Mouse (Mus musculus) kidney, embryonic 15.5 days (tissue): ENCODE data around the gene Dgki. TPM values are rescaled to one million over a fixed set of nuclear protein-coding genes. Genes with fewer than 3 reads are reported as not detected.

ENCODE experiments used
- ATAC-seq: fragments of 200-750 bp; cut with Nextera tagmentation; replicated peaks from 2 replicates; pipeline ENCODE4 v1.8.0; 2017; ENCODE audit warnings: moderate TSS enrichment; ENCODE audit not compliant: low FRiP score
- H3K27ac ChIP-seq: fragments of 300-500 bp; sonication (generic); 2 replicates; pipeline ENCODE4 v1.5.1; 2015; ENCODE audit warnings: mild to moderate bottlenecking, inconsistent platforms
- H3K27me3 ChIP-seq: fragments of 300-500 bp; sonication (generic); 2 replicates; pipeline ENCODE4 v1.6.1; 2015; ENCODE audit warnings: inconsistent platforms
- H3K36me3 ChIP-seq: fragments of 300-500 bp; sonication (generic); 2 replicates; pipeline ENCODE4 v1.6.1; 2015; ENCODE audit warnings: inconsistent platforms
- H3K4me1 ChIP-seq: fragments of 300-500 bp; sonication (generic); 2 replicates; pipeline ENCODE4 v1.6.1; 2015; ENCODE audit warnings: inconsistent platforms
- H3K4me2 ChIP-seq: fragments of 300-500 bp; sonication (generic); 2 replicates; pipeline ENCODE4 v1.6.1; 2015; ENCODE audit warnings: moderate library complexity, mild to moderate bottlenecking, inconsistent platforms
- H3K4me3 ChIP-seq: fragments of 300-500 bp; sonication (generic); replicated peaks from 2 replicates; pipeline ENCODE4 v1.5.1; 2015; ENCODE audit warnings: mild to moderate bottlenecking, inconsistent platforms
- H3K9ac ChIP-seq: fragments of 300-500 bp; sonication (generic); 2 replicates; pipeline ENCODE4 v1.6.1; 2015; ENCODE audit warnings: mild to moderate bottlenecking, inconsistent platforms
- H3K9me3 ChIP-seq: fragments of 300-500 bp; sonication (generic); replicated peaks from 2 replicates; pipeline ENCODE4 v1.6.1; 2016; ENCODE audit warnings: inconsistent platforms
- WGBS: fragments of 180-500 bp; shearing (Covaris S2); methylation state at CpG from one replicate; pipeline ENCODE4 v1.1.7; 2015; ENCODE audit warnings: mixed read lengths; 5-methylcytosine and 5-hydroxymethylcytosine counted together
- polyA plus RNA-seq: library from polyadenylated mRNA; unstranded; fragments of >200 nt; fragmentation: Nextera tagmentation; extraction: Ambion mirVana; gene quantifications from 2 replicates; pipeline ENCODE4 v1.2.1, GENCODE M21; 2015

Dgki gene
- 0.39 and 0.55 TPM in 2 replicates for polyA plus RNA-seq

GRCm38 (mm10) chr6:37299562-37300390, at the start of gene Dgki:
Gene Dgki, minus strand, starts transcription at chr6:37300184.
- no peak within 1 kb of the TSS for H3K27ac ChIP-seq
- peak within 1 kb of the TSS; percentile 28; the same call in 1 of the 2 replicates for H3K9ac ChIP-seq
- peak within 1 kb of the TSS; percentile 58 for H3K4me3 ChIP-seq
- no peaks in the 10 kb centered on the region for H3K36me3 ChIP-seq
- no peaks in the 10 kb centered on the region for H3K9me3 ChIP-seq
- under 1% methylated on average over 43 of the region's 65 CpGs for WGBS
- ATAC-seq = peak; percentile 40; the same call in 1 of the 2 replicates
- H3K27me3 ChIP-seq = peaks cover 62% of the 10 kb centered on the region
- H3K4me1 ChIP-seq = peaks cover 18% of the 10 kb centered on the region
- H3K4me2 ChIP-seq = peak within 1 kb of the TSS; percentile 99

GRCm38 (mm10) chr6:37347606-37348005, 47.6 kb upstream of the Dgki start:
- Histone ChIP-seq H3K36me3 (peaks cover 72% of the 10 kb centered on the region), H3K27me3 (no peaks in the 10 kb centered on the region), H3K4me3 (no peak overlapping the region), H3K27ac (no peak overlapping the region), H3K4me1 (peaks cover 7% of the 10 kb centered on the region; the same call in 1 of the 2 replicates), H3K4me2 (no peak overlapping the region), H3K9ac (no peak overlapping the region), H3K9me3 (no peaks in the 10 kb centered on the region)
- WGBS = 84% methylated on average over 5 of the region's 5 CpGs
- ATAC-seq = no peak

- H3K4me2 ChIP-seq = no peak overlapping the region
- H3K27ac ChIP-seq = no peak overlapping the region
- H3K36me3 ChIP-seq = peaks cover 77% of the 10 kb centered on the region
- H3K4me1 ChIP-seq = peaks cover 15% of the 10 kb centered on the region; the same call in 1 of the 2 replicates
- 85% methylated on average over 5 of the region's 5 CpGs for WGBS
- H3K9me3 ChIP-seq = no peaks in the 10 kb centered on the region
- no peak overlapping the region for H3K4me3 ChIP-seq
- no peak overlapping the region for H3K9ac ChIP-seq
- no peaks in the 10 kb centered on the region for H3K27me3 ChIP-seq
- no peak for ATAC-seq
Measured at GRCm38 (mm10) chr6:37338055-37338454, 38.1 kb upstream of the Dgki start.

- WGBS = 17% methylated on average over 5 of the region's 5 CpGs
- peaks cover 84% of the 10 kb centered on the region for H3K36me3 ChIP-seq
- no peaks in the 10 kb centered on the region for H3K9me3 ChIP-seq
- H3K9ac ChIP-seq = no peak overlapping the region
- H3K4me1 ChIP-seq = peaks cover 22% of the 10 kb centered on the region
- no peak overlapping the region for H3K4me3 ChIP-seq
- H3K27ac ChIP-seq = peak overlapping the region; percentile 15; the same call in 1 of the 2 replicates
- ATAC-seq = peak; percentile 66
- no peak overlapping the region for H3K4me2 ChIP-seq
- no peaks in the 10 kb centered on the region for H3K27me3 ChIP-seq
Measured at GRCm38 (mm10) chr6:37336831-37337260, 36.9 kb upstream of the Dgki start.

GRCm38 (mm10) chr6:37336381-37336780, 36.4 kb upstream of the Dgki start:
- H3K4me1 ChIP-seq = peaks cover 26% of the 10 kb centered on the region
- 71% methylated on average over 7 of the region's 7 CpGs for WGBS
- H3K9ac ChIP-seq = no peak overlapping the region
- no peaks in the 10 kb centered on the region for H3K27me3 ChIP-seq
- H3K4me3 ChIP-seq = no peak overlapping the region
- H3K4me2 ChIP-seq = no peak overlapping the region
- H3K27ac ChIP-seq = peak overlapping the region; percentile 15; the same call in 1 of the 2 replicates
- peaks cover 84% of the 10 kb centered on the region for H3K36me3 ChIP-seq
- ATAC-seq = no peak
- H3K9me3 ChIP-seq = no peaks in the 10 kb centered on the region

GRCm38 (mm10) chr6:37332846-37333245, 32.9 kb upstream of the Dgki start:
- ATAC-seq = peak; percentile 55
- Histone ChIP-seq H3K4me1 (peaks cover 39% of the 10 kb centered on the region), H3K27ac (peak overlapping the region; percentile 54), H3K9me3 (no peaks in the 10 kb centered on the region), H3K4me3 (no peak overlapping the region), H3K36me3 (peaks cover 75% of the 10 kb centered on the region), H3K27me3 (no peaks in the 10 kb centered on the region), H3K4me2 (no peak overlapping the region), H3K9ac (no peak overlapping the region)
- 33% methylated on average over 10 of the region's 10 CpGs for WGBS

- no peak overlapping the region for H3K4me3 ChIP-seq
- H3K27ac ChIP-seq = peak overlapping the region; percentile 28; the same call in 1 of the 2 replicates
- WGBS = 49% methylated on average over 5 of the region's 5 CpGs
- H3K9ac ChIP-seq = no peak overlapping the region
- no peak overlapping the region for H3K4me2 ChIP-seq
- H3K36me3 ChIP-seq = peaks cover 55% of the 10 kb centered on the region
- peaks cover 38% of the 10 kb centered on the region for H3K4me1 ChIP-seq
- H3K9me3 ChIP-seq = no peaks in the 10 kb centered on the region
- no peaks in the 10 kb centered on the region for H3K27me3 ChIP-seq
- ATAC-seq = no peak
Measured at GRCm38 (mm10) chr6:37329901-37330864, 30.2 kb upstream of the Dgki start.

GRCm38 (mm10) chr6:37329376-37329775, 29.4 kb upstream of the Dgki start:
- Histone ChIP-seq H3K27me3 (no peaks in the 10 kb centered on the region), H3K36me3 (peaks cover 47% of the 10 kb centered on the region), H3K9ac (no peak overlapping the region), H3K4me2 (no peak overlapping the region), H3K27ac (no peak overlapping the region), H3K4me1 (peaks cover 38% of the 10 kb centered on the region), H3K9me3 (no peaks in the 10 kb centered on the region), H3K4me3 (no peak overlapping the region)
- ATAC-seq = no peak
- 74% methylated on average over 3 of the region's 3 CpGs for WGBS

GRCm38 (mm10) chr6:37328671-37329070, 28.7 kb upstream of the Dgki start:
- 59% methylated on average over 7 of the region's 7 CpGs for WGBS
- Histone ChIP-seq H3K4me3 (no peak overlapping the region), H3K27ac (no peak overlapping the region), H3K4me1 (peaks cover 38% of the 10 kb centered on the region), H3K4me2 (no peak overlapping the region), H3K36me3 (peaks cover 40% of the 10 kb centered on the region), H3K9ac (no peak overlapping the region), H3K27me3 (no peaks in the 10 kb centered on the region), H3K9me3 (no peaks in the 10 kb centered on the region)
- ATAC-seq = no peak

- no peaks in the 10 kb centered on the region for H3K9me3 ChIP-seq
- no peak overlapping the region for H3K9ac ChIP-seq
- H3K27ac ChIP-seq = peak overlapping the region; percentile 7; the same call in 1 of the 2 replicates
- H3K4me1 ChIP-seq = peaks cover 34% of the 10 kb centered on the region
- no peak; the same call in 1 of the 2 replicates for ATAC-seq
- 76% methylated on average over 6 of the region's 6 CpGs for WGBS
- H3K36me3 ChIP-seq = peaks cover 29% of the 10 kb centered on the region
- no peaks in the 10 kb centered on the region for H3K27me3 ChIP-seq
- H3K4me2 ChIP-seq = no peak overlapping the region
- no peak overlapping the region for H3K4me3 ChIP-seq
Measured at GRCm38 (mm10) chr6:37327519-37327918, 27.5 kb upstream of the Dgki start.

GRCm38 (mm10) chr6:37326603-37326955, 26.6 kb upstream of the Dgki start:
- H3K27me3 ChIP-seq = no peaks in the 10 kb centered on the region
- no peak for ATAC-seq
- H3K9ac ChIP-seq = no peak overlapping the region
- no peak overlapping the region for H3K4me3 ChIP-seq
- WGBS = 33% methylated on average over 8 of the region's 8 CpGs
- H3K36me3 ChIP-seq = peaks cover 20% of the 10 kb centered on the region
- no peak overlapping the region for H3K4me2 ChIP-seq
- H3K27ac ChIP-seq = peak overlapping the region; percentile 62
- peaks cover 25% of the 10 kb centered on the region for H3K4me1 ChIP-seq
- no peaks in the 10 kb centered on the region for H3K9me3 ChIP-seq
